Mouse (Mus musculus) urinary bladder, adult 18-20 months (tissue): ENCODE measurements around the gene Dnajc6.

ENCODE experiments used
- DNase-seq, 2 experiments: peaks; one replicate each; pipeline ENCODE4 v3.0.0; 2022; ENCODE audit warnings: low spot score in 2 of 2, mixed read lengths in 2 of 2

Dnajc6 gene

GRCm38 (mm10) chr4:101569076-101569475 is 72.6 kb downstream of the Dnajc6 start:
- no peak for DNase-seq

- DNase-seq = no peak
Observed at GRCm38 (mm10) chr4:101572142-101572541, 75.7 kb downstream of the Dnajc6 start.

- DNase-seq = no peak
Observed at GRCm38 (mm10) chr4:101575307-101575706, 78.9 kb downstream of the Dnajc6 start.

GRCm38 (mm10) chr4:101578720-101579119 is 82.3 kb downstream of the Dnajc6 start:
- DNase-seq = no peak

GRCm38 (mm10) chr4:101579517-101579916 is 83.1 kb downstream of the Dnajc6 start:
- DNase-seq = no peak

- no peak for DNase-seq
Observed at GRCm38 (mm10) chr4:101581156-101581555, 84.7 kb downstream of the Dnajc6 start.

GRCm38 (mm10) chr4:101582882-101583281 is 86.4 kb downstream of the Dnajc6 start:
- no peak for DNase-seq

GRCm38 (mm10) chr4:101584524-101585454 is 88.3 kb downstream of the Dnajc6 start:
- no peak for DNase-seq

GRCm38 (mm10) chr4:101585455-101586184 is 89.2 kb downstream of the Dnajc6 start:
- DNase-seq = no peak

- no peak for DNase-seq
Observed at GRCm38 (mm10) chr4:101588932-101589331, 92.5 kb downstream of the Dnajc6 start.

- DNase-seq = no peak
Observed at GRCm38 (mm10) chr4:101589771-101590170, 93.3 kb downstream of the Dnajc6 start.

GRCm38 (mm10) chr4:101591400-101591799 is 95.0 kb downstream of the Dnajc6 start:
- DNase-seq = no peak

GRCm38 (mm10) chr4:101592466-101592865 is 96.0 kb downstream of the Dnajc6 start:
- DNase-seq = no peak

GRCm38 (mm10) chr4:101601758-101602157 is 105.3 kb downstream of the Dnajc6 start:
- no peak for DNase-seq

- no peak for DNase-seq
Observed at GRCm38 (mm10) chr4:101603635-101604034, 107.2 kb downstream of the Dnajc6 start.

- no peak for DNase-seq
Observed at GRCm38 (mm10) chr4:101616520-101616919, 120.1 kb downstream of the Dnajc6 start.

GRCm38 (mm10) chr4:101617742-101618141 is 121.3 kb downstream of the Dnajc6 start:
- DNase-seq = no peak

- DNase-seq = no peak
Observed at GRCm38 (mm10) chr4:101620206-101620605, 123.8 kb downstream of the Dnajc6 start.

GRCm38 (mm10) chr4:101621241-101621640 is 124.8 kb downstream of the Dnajc6 start:
- no peak for DNase-seq

- no peak for DNase-seq
Observed at GRCm38 (mm10) chr4:101625278-101625677, 128.8 kb downstream of the Dnajc6 start.

GRCm38 (mm10) chr4:101635596-101635995 is 139.1 kb downstream of the Dnajc6 start:
- DNase-seq = no peak

GRCm38 (mm10) chr4:101637472-101637871 is 141.0 kb downstream of the Dnajc6 start:
- no peak for DNase-seq

GRCm38 (mm10) chr4:101640631-101641030 is 144.2 kb downstream of the Dnajc6 start:
- DNase-seq = no peak
